ENCODE assay signal across 17 mouse cellular contexts in the genomic region with DNA sequence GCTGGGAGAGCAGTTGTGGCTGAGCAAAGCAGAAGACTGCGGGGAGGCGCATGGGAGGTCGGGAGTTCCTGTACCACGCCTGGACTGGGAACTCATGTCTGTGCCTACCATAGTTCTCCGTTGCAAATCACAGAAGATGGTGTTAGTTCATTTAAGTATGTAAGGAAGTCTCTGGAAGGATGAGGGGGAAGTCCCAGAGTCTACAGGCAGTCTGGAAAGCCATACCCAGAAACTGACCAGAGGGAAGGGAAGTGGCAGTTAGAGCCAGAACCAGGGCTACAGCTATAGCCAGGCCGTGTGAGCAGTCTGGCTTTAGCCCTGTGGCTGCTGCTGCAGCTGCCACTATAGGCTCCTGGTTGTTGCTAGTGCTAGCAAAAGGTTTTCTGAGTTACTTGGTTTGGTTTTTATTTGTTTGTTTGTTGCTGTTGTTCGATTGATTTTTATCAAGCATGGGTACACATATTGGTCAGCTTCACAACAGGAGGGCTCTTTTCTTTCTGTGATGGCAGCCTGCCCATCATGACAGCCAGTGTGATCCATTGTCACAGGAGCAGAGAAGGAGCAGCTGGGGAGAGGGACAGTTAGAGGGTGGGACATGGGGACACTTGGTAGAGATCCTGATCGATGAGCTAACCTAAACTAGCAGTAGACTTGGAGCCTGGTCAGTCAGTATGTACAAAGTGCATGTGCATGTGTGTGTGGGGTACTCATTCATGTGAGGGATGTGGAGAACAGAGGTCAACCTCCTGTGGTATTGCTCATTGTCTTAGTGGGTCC. TPM values are rescaled to one million over a fixed set of nuclear protein-coding genes. Genes with fewer than 3 reads are reported as not detected.
DNase-seq lines count a peak whose midpoint lies in the region; ATAC-seq and TF ChIP-seq lines count a peak whose summit lies in the region.
"Had no signal": no experiment of that assay in that cellular context is flagged by ENCODE, and none has a peak within 500 bp of the region (broad histone marks: within the 10 kb centered on the region; RNA-seq: fewer than 3 reads in every experiment).

No protein-coding gene starts in this region.

- intact Hi-C loops in heart, postnatal 14 days (cut with DNase I), result no loop called here

- ATAC-seq in heart, postnatal 0 days (ENCODE audit: insufficient read depth, low read depth), result no peak
- ATAC-seq in G1E (ENCODE audit: extremely low read depth, insufficient number of reproducible peaks, low FRiP score, poor library complexity, severe bottlenecking), result no peak
- no peak for ATAC-seq in liver, embryonic 12.5 days
- ATAC-seq: midbrain, embryonic 15.5 days had no signal

- no peak overlapping the region for H3K4me2 ChIP-seq in heart, postnatal 0 days (ENCODE audit: low read depth, low read length)
- no peak overlapping the region for H3K4me2 ChIP-seq in liver, embryonic 12.5 days
- H3K4me2 ChIP-seq: lung, embryonic 14.5 days; midbrain, embryonic 15.5 days; stomach, embryonic 15.5 days had no signal

- H3K4me3 ChIP-seq in heart, postnatal 0 days (ENCODE audit: low read depth, low read length), result no peak overlapping the region
- H3K4me3 ChIP-seq in G1E (ENCODE audit: low read depth, low read length), result peak overlapping the region; percentile 40; the same call in 1 of the 2 replicates
- H3K4me3 ChIP-seq in liver, embryonic 12.5 days, result no peak overlapping the region
- H3K4me3 ChIP-seq: midbrain, embryonic 15.5 days; stomach, embryonic 15.5 days had no signal

- no peak for TF ChIP-seq EP300 in heart, postnatal 0 days (IDR thresholded peaks at IDR 0.05; ENCODE audit: low read depth)

- DNase-seq in heart, postnatal 0 days (ENCODE audit: low spot score), result no peak
- DNase-seq in heart, postnatal 14 days, result no peak
- DNase-seq in G1E (ENCODE audit: low spot score) (no peak), adipocyte (ENCODE audit: low spot score) (peak; percentile 34)
- DNase-seq in spleen, adult 12 weeks (ENCODE audit: low spot score), result no peak
- DNase-seq in right cerebral cortex, postnatal 36 days (ENCODE audit: low spot score in 2 of 2), result no peak
- DNase-seq: adrenal gland, postnatal 14 days; cerebellum, postnatal 25 days; gastrocnemius, postnatal 10 days; heart, postnatal 36 days; kidney, adult 2 months; lung, embryonic 14.5 days; spleen, adult 18-20 months; thymus, postnatal 14 days had no signal

- 72% methylated on average over 8 of the region's 8 CpGs for WGBS in heart, postnatal 0 days
- 72% methylated on average over 8 of the region's 8 CpGs for WGBS in liver, embryonic 12.5 days (ENCODE audit: insufficient replicate concordance)

- peak overlapping the region; percentile 32 for H3K27ac ChIP-seq in heart, postnatal 0 days (ENCODE audit: low read depth)
- peak overlapping the region; percentile 97 for H3K27ac ChIP-seq in liver, embryonic 12.5 days
- H3K27ac ChIP-seq: midbrain, embryonic 15.5 days; stomach, embryonic 15.5 days had no signal

- H3K36me3 ChIP-seq in heart, postnatal 0 days (replicated peaks; ENCODE audit: control insufficient read depth, insufficient read depth, low read length), result 0 out of 2 replicates have a peak, but pooled peaks cover 13% of the 10 kb centered on the region
- H3K36me3 ChIP-seq in G1E (replicated peaks), result peaks cover 62% of the 10 kb centered on the region
- H3K36me3 ChIP-seq in liver, embryonic 12.5 days, result peaks cover 22% of the 10 kb centered on the region
- H3K36me3 ChIP-seq: midbrain, embryonic 15.5 days; stomach, embryonic 15.5 days had no signal

- H3K27me3 ChIP-seq in heart, postnatal 0 days (ENCODE audit: control insufficient read depth, insufficient read depth, low read length), result no peaks in the 10 kb centered on the region
- no peaks in the 10 kb centered on the region for H3K27me3 ChIP-seq in G1E (ENCODE audit: insufficient read depth, low read length)
- H3K27me3 ChIP-seq in liver, embryonic 12.5 days (replicated peaks), result no peaks in the 10 kb centered on the region
- H3K27me3 ChIP-seq: midbrain, embryonic 15.5 days; stomach, embryonic 15.5 days had no signal

- H3K9ac ChIP-seq in heart, postnatal 0 days (replicated peaks; ENCODE audit: low read depth, low read length), result no peak overlapping the region
- no peak overlapping the region for H3K9ac ChIP-seq in liver, embryonic 12.5 days
- H3K9ac ChIP-seq: lung, embryonic 14.5 days; midbrain, embryonic 15.5 days; stomach, embryonic 15.5 days had no signal

- no peaks in the 10 kb centered on the region for H3K9me3 ChIP-seq in heart, postnatal 0 days (replicated peaks; ENCODE audit: control insufficient read depth, low read length)
- peaks cover 11% of the 10 kb centered on the region for H3K9me3 ChIP-seq in G1E (replicated peaks)
- H3K9me3 ChIP-seq in liver, embryonic 12.5 days (replicated peaks), result no peaks in the 10 kb centered on the region
- H3K9me3 ChIP-seq: midbrain, embryonic 15.5 days; stomach, embryonic 15.5 days had no signal

- peaks cover 41% of the 10 kb centered on the region for H3K4me1 ChIP-seq in heart, postnatal 0 days (ENCODE audit: control insufficient read depth, insufficient read depth)
- peaks cover 91% of the 10 kb centered on the region for H3K4me1 ChIP-seq in G1E (ENCODE audit: insufficient read depth, low read depth, low read length)
- H3K4me1 ChIP-seq in liver, embryonic 12.5 days, result peaks cover 87% of the 10 kb centered on the region

- no peak for TF ChIP-seq CTCF in heart, postnatal 0 days (IDR thresholded peaks at IDR 0.05; ENCODE audit: low read depth)
- no peak for TF ChIP-seq CTCF in G1E (IDR thresholded peaks at IDR 0.05; ENCODE audit: low read depth, low read length)

RNA-seq across cellular contexts. Expression of gene Cyth3, which starts 29.8 kb away (rescaled TPM):
- total RNA-seq in heart, postnatal 0 days (2014; rRNA removed; ENCODE audit: low replicate concordance), result 84.1 and 115 TPM in 2 replicates
- polyA plus RNA-seq in heart, postnatal 0 days (2015; fragmentation: Nextera tagmentation; extraction: Ambion mirVana), result 42.8 and 45.2 TPM in 2 replicates
- 10 to 100 TPM; 62.2 to 66.8 TPM for total RNA-seq in heart, postnatal 14 days (2021)
- total RNA-seq in G1E (2014; fragmentation: Nextera tagmentation) (242 and 246 TPM in 2 replicates), G1E (2017) (174 and 191 TPM in 2 replicates)
- 70.4 and 76.3 TPM in 2 replicates for polyA plus RNA-seq in G1E (2012)
- 46.0 and 47.7 TPM in 2 replicates for polyA plus RNA-seq in liver, embryonic 12.5 days (2016; fragmentation: Nextera tagmentation; extraction: Ambion mirVana)
